Mouse (Mus musculus): Measurements from ENCODE around the gene Mdm2. TPM values are rescaled to one million over a fixed set of nuclear protein-coding genes. Genes with fewer than 3 reads are reported as not detected.
"Not testable (repeated sequence)": the region's sequence is repeated elsewhere in the genome, so short reads cannot be mapped to it uniquely, and the experiment has no call there.

Gene Mdm2
- polyA plus RNA-seq, 1 experiment from 2014 or later, result 56.0 TPM

- Histone ChIP-seq H3K36me3 (ENCODE audit: control insufficient read depth, insufficient read depth, low read length) (peaks cover 31% of the 10 kb centered on the region), H3K27me3 (replicated peaks; ENCODE audit: control insufficient read depth, insufficient read depth, low read length) (no peaks in the 10 kb centered on the region), H3K4me2 (no peak overlapping the region), H3K9ac (ENCODE audit: low read depth, low read length) (no peak overlapping the region), H3K9me3 (ENCODE audit: control insufficient read depth, low read length) (no peaks in the 10 kb centered on the region), H3K4me3 (ENCODE audit: low read depth, low read length) (no peak overlapping the region), H3K4me1 (replicated peaks; ENCODE audit: control insufficient read depth, insufficient read depth, low read length) (peaks cover 3% of the 10 kb centered on the region; the same call in 1 of the 2 replicates), H3K27ac (ENCODE audit: low read depth, low read length) (no peak overlapping the region)
- no peak for ATAC-seq (replicated peaks; ENCODE audit: low FRiP score)
- no peak for DNase-seq (ENCODE audit: low spot score)
- WGBS, result 88% methylated on average over 2 of the region's 2 CpGs
Measured at GRCm38 (mm10) chr10:117707114-117707838, 3.3 kb downstream of the Mdm2 start.

GRCm38 (mm10) chr10:117706440-117706839 is 4.1 kb downstream of the Mdm2 start:
- H3K4me1 ChIP-seq (replicated peaks; ENCODE audit: control insufficient read depth, insufficient read depth, low read length), result peaks cover 3% of the 10 kb centered on the region; the same call in 1 of the 2 replicates
- H3K36me3 ChIP-seq (ENCODE audit: control insufficient read depth, insufficient read depth, low read length), result peaks cover 38% of the 10 kb centered on the region
- no peak overlapping the region for H3K9ac ChIP-seq (ENCODE audit: low read depth, low read length)
- H3K4me2 ChIP-seq, result no peak overlapping the region
- H3K27ac ChIP-seq (ENCODE audit: low read depth, low read length), result no peak overlapping the region
- DNase-seq (ENCODE audit: low spot score), result no peak
- no peak overlapping the region for H3K4me3 ChIP-seq (ENCODE audit: low read depth, low read length)
- H3K9me3 ChIP-seq (ENCODE audit: control insufficient read depth, low read length), result no peaks in the 10 kb centered on the region
- H3K27me3 ChIP-seq (replicated peaks; ENCODE audit: control insufficient read depth, insufficient read depth, low read length), result no peaks in the 10 kb centered on the region
- ATAC-seq (replicated peaks; ENCODE audit: low FRiP score), result no peak
- 85% methylated on average over 6 of the region's 6 CpGs for WGBS

DNA sequence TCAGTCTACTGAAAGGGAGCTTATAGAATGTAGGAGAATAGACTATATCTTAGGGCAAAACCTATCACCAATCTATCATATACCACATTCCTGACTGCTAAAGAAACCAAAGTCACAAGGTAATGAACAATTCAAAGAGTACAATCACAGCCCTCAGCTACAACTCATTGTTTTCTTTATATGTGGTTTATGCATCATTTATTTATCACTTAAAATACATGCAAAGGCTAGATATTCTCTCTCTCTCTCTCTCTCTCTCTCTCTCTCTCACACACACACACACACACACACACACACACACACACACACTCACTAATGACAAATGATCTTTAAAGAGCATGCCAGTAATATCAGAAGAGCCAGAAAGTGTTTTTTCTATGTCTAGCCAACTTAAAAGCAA is 4.8 kb downstream of the Mdm2 start:
- Histone ChIP-seq H3K4me1 (replicated peaks; ENCODE audit: control insufficient read depth, insufficient read depth, low read length) (peaks cover 3% of the 10 kb centered on the region; the same call in 1 of the 2 replicates), H3K9me3 (ENCODE audit: control insufficient read depth, low read length) (no peaks in the 10 kb centered on the region), H3K4me3 (ENCODE audit: low read depth, low read length) (no peak overlapping the region), H3K9ac (ENCODE audit: low read depth, low read length) (no peak overlapping the region), H3K27ac (ENCODE audit: low read depth, low read length) (no peak overlapping the region), H3K27me3 (replicated peaks; ENCODE audit: control insufficient read depth, insufficient read depth, low read length) (no peaks in the 10 kb centered on the region), H3K36me3 (ENCODE audit: control insufficient read depth, insufficient read depth, low read length) (peaks cover 40% of the 10 kb centered on the region), H3K4me2 (no peak overlapping the region)
- DNase-seq (ENCODE audit: low spot score) (no peak), ATAC-seq (replicated peaks; ENCODE audit: low FRiP score) (no peak)

DNA sequence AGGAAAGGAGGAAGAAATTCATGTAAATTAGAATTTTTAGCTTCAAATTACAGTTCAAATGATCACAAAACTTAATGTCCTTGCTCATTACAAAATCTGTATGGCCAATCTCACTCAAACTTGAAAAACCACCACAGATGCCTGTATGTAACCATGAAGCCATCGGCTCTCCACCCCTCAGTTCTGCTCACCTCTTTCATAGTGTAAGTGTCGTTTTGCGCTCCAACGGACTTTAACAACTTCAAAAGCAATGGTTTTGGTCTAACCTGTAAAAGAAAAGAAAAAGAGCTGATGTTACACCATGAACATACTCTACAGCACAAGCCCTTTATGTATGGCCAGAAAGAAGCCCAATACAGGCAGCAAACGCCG is 5.6 kb downstream of the Mdm2 start:
- H3K9me3 ChIP-seq (ENCODE audit: control insufficient read depth, low read length), result no peaks in the 10 kb centered on the region
- ATAC-seq (replicated peaks; ENCODE audit: low FRiP score), result no peak
- DNase-seq (ENCODE audit: low spot score), result no peak
- no peak overlapping the region for H3K4me3 ChIP-seq (ENCODE audit: low read depth, low read length)
- H3K27ac ChIP-seq (ENCODE audit: low read depth, low read length), result no peak overlapping the region
- peaks cover 3% of the 10 kb centered on the region; the same call in 1 of the 2 replicates for H3K4me1 ChIP-seq (replicated peaks; ENCODE audit: control insufficient read depth, insufficient read depth, low read length)
- H3K36me3 ChIP-seq (ENCODE audit: control insufficient read depth, insufficient read depth, low read length), result peaks cover 43% of the 10 kb centered on the region
- WGBS, result 96% methylated on average over 6 of the region's 6 CpGs
- H3K9ac ChIP-seq (ENCODE audit: low read depth, low read length), result no peak overlapping the region
- no peaks in the 10 kb centered on the region for H3K27me3 ChIP-seq (replicated peaks; ENCODE audit: control insufficient read depth, insufficient read depth, low read length)
- H3K4me2 ChIP-seq, result no peak overlapping the region

- H3K36me3 ChIP-seq (ENCODE audit: control insufficient read depth, insufficient read depth, low read length), result peaks cover 48% of the 10 kb centered on the region
- not testable (repeated sequence) for ATAC-seq (replicated peaks; ENCODE audit: low FRiP score); H3K9ac ChIP-seq (ENCODE audit: low read depth, low read length); H3K4me1 ChIP-seq (replicated peaks; ENCODE audit: control insufficient read depth, insufficient read depth, low read length); H3K4me2 ChIP-seq; H3K27ac ChIP-seq (ENCODE audit: low read depth, low read length); H3K4me3 ChIP-seq (ENCODE audit: low read depth, low read length); H3K9me3 ChIP-seq (ENCODE audit: control insufficient read depth, low read length); H3K27me3 ChIP-seq (replicated peaks; ENCODE audit: control insufficient read depth, insufficient read depth, low read length); DNase-seq (ENCODE audit: low spot score)
- 95% methylated on average over 6 of the region's 6 CpGs for WGBS
Measured at GRCm38 (mm10) chr10:117704314-117704963, 6.1 kb downstream of the Mdm2 start.

- Histone ChIP-seq H3K9me3 (ENCODE audit: control insufficient read depth, low read length) (no peaks in the 10 kb centered on the region), H3K4me1 (replicated peaks; ENCODE audit: control insufficient read depth, insufficient read depth, low read length) (no peaks in the 10 kb centered on the region), H3K4me3 (ENCODE audit: low read depth, low read length) (no peak overlapping the region), H3K27ac (ENCODE audit: low read depth, low read length) (no peak overlapping the region), H3K4me2 (no peak overlapping the region), H3K27me3 (replicated peaks; ENCODE audit: control insufficient read depth, insufficient read depth, low read length) (no peaks in the 10 kb centered on the region), H3K9ac (ENCODE audit: low read depth, low read length) (no peak overlapping the region), H3K36me3 (ENCODE audit: control insufficient read depth, insufficient read depth, low read length) (peaks cover 51% of the 10 kb centered on the region)
- WGBS, result 90% methylated on average over 3 of the region's 3 CpGs
- ATAC-seq (replicated peaks; ENCODE audit: low FRiP score), result no peak
- no peak for DNase-seq (ENCODE audit: low spot score)
Measured at GRCm38 (mm10) chr10:117703506-117703905, 7.1 kb downstream of the Mdm2 start.

DNA sequence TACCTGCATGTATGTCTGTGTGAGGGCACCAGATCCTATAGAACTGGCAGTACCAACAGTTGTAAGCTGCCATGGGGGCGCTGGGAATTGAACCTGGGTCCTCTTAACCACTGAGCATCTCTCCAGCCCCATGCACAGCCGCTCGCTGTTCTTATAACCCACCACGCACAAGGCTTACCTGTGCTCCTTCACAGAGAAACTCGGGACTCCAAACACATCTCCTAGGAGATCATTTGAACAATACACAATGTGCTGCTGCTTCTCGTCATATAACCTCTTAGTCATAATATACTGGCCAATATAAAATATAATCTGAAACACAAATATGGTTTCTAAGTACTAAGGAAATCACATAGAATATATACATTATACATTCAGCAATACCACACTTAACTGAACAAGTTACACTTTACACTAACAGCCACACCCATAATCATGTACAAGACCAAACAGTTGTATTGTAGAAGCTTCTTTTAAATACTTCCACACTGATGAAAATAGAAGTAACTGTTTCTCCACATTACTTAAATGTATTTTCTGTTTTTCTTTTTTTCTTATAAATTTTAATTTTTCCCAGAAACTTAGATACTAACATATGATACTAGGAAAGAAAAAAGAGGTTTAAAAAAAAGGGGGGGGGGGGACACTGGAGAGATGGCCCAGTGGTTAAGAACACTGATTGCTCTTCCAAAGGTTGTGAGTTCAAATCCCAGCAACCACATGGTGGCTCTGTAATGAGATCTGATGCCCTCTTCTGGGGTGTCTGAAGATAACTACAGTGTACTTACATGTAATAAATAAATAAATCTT is 8.3 kb downstream of the Mdm2 start:
- 92% methylated on average over 6 of the region's 6 CpGs for WGBS
- H3K36me3 ChIP-seq (ENCODE audit: control insufficient read depth, insufficient read depth, low read length), result peaks cover 62% of the 10 kb centered on the region

DNA sequence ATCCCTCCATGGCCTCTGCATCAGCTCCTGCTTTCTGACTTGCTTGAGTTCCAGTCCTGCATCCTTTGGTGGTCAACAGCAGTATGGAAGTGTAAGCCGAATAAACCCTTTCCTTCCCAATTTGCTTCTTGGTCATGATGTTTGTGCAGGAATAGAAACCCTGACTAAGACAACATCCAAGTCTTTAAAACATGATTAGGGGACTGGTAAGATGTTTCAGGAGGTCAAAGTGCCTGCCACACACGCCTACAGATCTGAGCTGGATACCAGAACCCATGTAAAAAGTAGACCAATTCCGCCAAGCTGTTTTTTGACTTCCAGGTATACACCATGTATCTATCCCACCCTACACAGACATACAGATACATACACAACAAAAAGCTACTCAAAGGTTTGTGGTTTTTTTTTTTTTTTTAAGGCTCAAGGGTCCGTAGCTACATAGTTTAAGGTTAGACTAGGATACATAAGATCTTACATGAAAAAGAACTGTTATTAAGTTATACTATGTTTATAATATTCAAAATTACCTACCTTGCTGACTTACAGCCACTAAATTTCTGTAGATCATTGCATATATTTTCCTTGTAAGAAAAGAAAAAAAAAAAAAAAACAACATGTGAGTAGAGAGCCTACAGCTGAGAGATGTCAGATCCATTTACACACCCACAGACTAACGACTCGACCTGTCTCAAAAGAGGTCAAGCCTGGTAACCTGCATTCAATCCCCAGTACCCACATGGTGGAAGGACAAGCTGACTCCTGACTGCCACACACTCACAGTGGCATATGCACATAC is 9.3 kb downstream of the Mdm2 start:
- ATAC-seq (replicated peaks; ENCODE audit: low FRiP score) (no peak), DNase-seq (ENCODE audit: low spot score) (no peak)
- H3K4me1 ChIP-seq (replicated peaks; ENCODE audit: control insufficient read depth, insufficient read depth, low read length), result no peaks in the 10 kb centered on the region
- H3K9me3 ChIP-seq (ENCODE audit: control insufficient read depth, low read length), result no peaks in the 10 kb centered on the region
- no peak overlapping the region for H3K27ac ChIP-seq (ENCODE audit: low read depth, low read length)
- H3K4me3 ChIP-seq (ENCODE audit: low read depth, low read length), result no peak overlapping the region
- no peaks in the 10 kb centered on the region for H3K27me3 ChIP-seq (replicated peaks; ENCODE audit: control insufficient read depth, insufficient read depth, low read length)
- no peak overlapping the region for H3K4me2 ChIP-seq
- 94% methylated on average over 6 of the region's 6 CpGs for WGBS
- no peak overlapping the region for H3K9ac ChIP-seq (ENCODE audit: low read depth, low read length)
- H3K36me3 ChIP-seq (ENCODE audit: control insufficient read depth, insufficient read depth, low read length), result peaks cover 66% of the 10 kb centered on the region

More for the DNA sequence above, 8.3 kb downstream of the Mdm2 start:
- Histone ChIP-seq H3K4me1 (replicated peaks; ENCODE audit: control insufficient read depth, insufficient read depth, low read length) (no peaks in the 10 kb centered on the region), H3K4me2 (no peak overlapping the region), H3K9ac (ENCODE audit: low read depth, low read length) (no peak overlapping the region), H3K27ac (ENCODE audit: low read depth, low read length) (no peak overlapping the region), H3K4me3 (ENCODE audit: low read depth, low read length) (no peak overlapping the region), H3K9me3 (ENCODE audit: control insufficient read depth, low read length) (no peaks in the 10 kb centered on the region), H3K27me3 (replicated peaks; ENCODE audit: control insufficient read depth, insufficient read depth, low read length) (no peaks in the 10 kb centered on the region)
- DNase-seq (ENCODE audit: low spot score), result no peak
- ATAC-seq (replicated peaks; ENCODE audit: low FRiP score), result no peak
